Mouse (Mus musculus): ENCODE results near the gene Atmin.

- TF ChIP-seq CTCF (IDR thresholded peaks at IDR 0.05; ENCODE audit: borderline replicate concordance, extremely low read depth, insufficient read depth, insufficient read length), result no peak
- no peak for TF ChIP-seq POLR2A (IDR thresholded peaks at IDR 0.05; ENCODE audit: borderline replicate concordance, extremely low read depth, insufficient read depth, insufficient read length, poor library complexity, severe bottlenecking)
These were observed 21.0 kb upstream of the Atmin start for GRCm38 (mm10) chr8:116922060-116922757.
